Mouse (Mus musculus) MEL (cell line): ENCODE measurements around the gene 2310033P09Rik. TPM values are rescaled to one million over a fixed set of nuclear protein-coding genes. Genes with fewer than 3 reads are reported as not detected.

ENCODE experiments used
- DNase-seq: peaks from one replicate; pipeline ENCODE4 v3.0.0; 2011; ENCODE audit warnings: low read depth, low spot score
- H3K27ac ChIP-seq: 2 replicates; pipeline ENCODE4 v1.5.1; 2012; ENCODE audit warnings: low read depth, mild to moderate bottlenecking, control low read depth, low read length, moderate library complexity; ENCODE audit not compliant: control insufficient read depth
- H3K27me3 ChIP-seq, 2 experiments: fragments of 150-350 bp in 1 of 2; sonication (generic) in 1 of 2; 2 replicates each; pipeline ENCODE4 v1.6.1; 2012; ENCODE audit warnings: low read length in 2 of 2, mild to moderate bottlenecking in 2 of 2, improper control_type of control experiment in 1 of 2, moderate library complexity in 1 of 2; ENCODE audit not compliant: insufficient read depth in 2 of 2, control insufficient read depth in 1 of 2
- H3K36me3 ChIP-seq, 2 experiments: 2 replicates each; pipeline ENCODE4 v1.6.1; 2012 to 2014; ENCODE audit warnings: low read length in 2 of 2, improper control_type of control experiment in 1 of 2, inconsistent platforms in 1 of 2, mild to moderate bottlenecking in 1 of 2; ENCODE audit not compliant: insufficient read depth in 2 of 2, control insufficient read depth in 1 of 2
- H3K4me1 ChIP-seq, 2 experiments: fragments of 150-350 bp in 1 of 2; sonication (generic) in 1 of 2; 2 replicates each; pipeline ENCODE4 v1.6.1; 2012; ENCODE audit warnings: low read length in 2 of 2, improper control_type of control experiment in 1 of 2, mild to moderate bottlenecking in 1 of 2; ENCODE audit not compliant: insufficient read depth in 2 of 2, control insufficient read depth in 1 of 2
- H3K4me3 ChIP-seq, 2 experiments: fragments of 150-350 bp in 1 of 2; sonication (generic) in 1 of 2; 2 replicates each; pipeline ENCODE4 v1.5.1; 2012; ENCODE audit warnings: low read depth in 2 of 2, low read length in 2 of 2, mild to moderate bottlenecking in 2 of 2, moderate library complexity in 2 of 2, control low read depth in 1 of 2, improper control_type of control experiment in 1 of 2; ENCODE audit not compliant: control insufficient read depth in 1 of 2, insufficient read depth in 1 of 2
- H3K79me2 ChIP-seq: 2 replicates; pipeline ENCODE4 v1.6.1; 2012; ENCODE audit warnings: mild to moderate bottlenecking, low read length, moderate library complexity; ENCODE audit not compliant: control insufficient read depth, poor library complexity, insufficient read depth
- H3K9ac ChIP-seq: 2 replicates; pipeline ENCODE4 v1.6.1; 2012; ENCODE audit warnings: low read depth, mild to moderate bottlenecking, control low read depth, low read length, moderate library complexity; ENCODE audit not compliant: control insufficient read depth, poor library complexity, severe bottlenecking
- H3K9me3 ChIP-seq: fragments of 150-350 bp; sonication (generic); replicated peaks from 2 replicates; pipeline ENCODE4 v1.6.1; 2012; ENCODE audit warnings: mild to moderate bottlenecking, low read length, improper control_type of control experiment, moderate library complexity; ENCODE audit not compliant: insufficient read depth
- BHLHE40 ChIP-seq: IDR thresholded peaks from 2 replicates; pipeline ENCODE4 v1.6.1; 2012; ENCODE audit warnings: low read depth, mild to moderate bottlenecking, inconsistent platforms, low read length, improper control_type of control experiment, borderline replicate concordance
- CHD2 ChIP-seq: IDR thresholded peaks from 2 replicates; pipeline ENCODE4 v1.6.1; 2011; ENCODE audit warnings: low read length, improper control_type of control experiment
- CTCF ChIP-seq, 3 experiments: IDR thresholded peaks in 2 of 3; conservative IDR thresholded peaks in 1 of 3; 2 replicates each; pipeline ENCODE4 v1.5.1; 2011 to 2012; ENCODE audit warnings: low read length in 3 of 3, low read depth in 2 of 3, mild to moderate bottlenecking in 2 of 3, improper control_type of control experiment in 1 of 3, inconsistent platforms in 1 of 3, mixed read lengths in 1 of 3, moderate library complexity in 1 of 3; ENCODE audit not compliant: control insufficient read depth in 1 of 3, insufficient read depth in 1 of 3, poor library complexity in 1 of 3, severe bottlenecking in 1 of 3
- E2F4 ChIP-seq: IDR thresholded peaks from 2 replicates; pipeline ENCODE4 v1.6.1; 2011; ENCODE audit warnings: low read depth, low read length, improper control_type of control experiment, borderline replicate concordance
- ETS1 ChIP-seq: IDR thresholded peaks from 2 replicates; pipeline ENCODE4 v1.6.1; 2012; ENCODE audit warnings: low read depth, mild to moderate bottlenecking, inconsistent platforms, low read length, improper control_type of control experiment, moderate library complexity
- GABPA ChIP-seq: IDR thresholded peaks from 2 replicates; pipeline ENCODE4 v1.6.1; 2012; ENCODE audit warnings: low read depth, mild to moderate bottlenecking, inconsistent platforms, low read length, improper control_type of control experiment, moderate library complexity
- HCFC1 ChIP-seq: IDR thresholded peaks from 2 replicates; pipeline ENCODE4 v1.6.1; 2012; ENCODE audit warnings: low read depth, mild to moderate bottlenecking, inconsistent platforms, low read length, improper control_type of control experiment, moderate library complexity
- KAT2A ChIP-seq: conservative IDR thresholded peaks from 2 replicates; pipeline ENCODE4 v1.6.1; 2012; ENCODE audit warnings: low read depth, low read length, improper control_type of control experiment, inconsistent platforms
- MAFK ChIP-seq: IDR thresholded peaks from 2 replicates; pipeline ENCODE4 v1.6.1; 2011; ENCODE audit warnings: low read depth, mild to moderate bottlenecking, low read length, improper control_type of control experiment, borderline replicate concordance
- MEF2A ChIP-seq: IDR thresholded peaks from 2 replicates; pipeline ENCODE4 v1.6.1; 2014; ENCODE audit warnings: low read depth, mild to moderate bottlenecking, inconsistent platforms, low read length, improper control_type of control experiment; ENCODE audit not compliant: poor library complexity, insufficient replicate concordance, severe bottlenecking; ENCODE audit errors: extremely low read depth
- MXI1 ChIP-seq: IDR thresholded peaks from 2 replicates; pipeline ENCODE4 v1.6.1; 2011; ENCODE audit warnings: mild to moderate bottlenecking, low read depth, low read length, improper control_type of control experiment
- MYB ChIP-seq: IDR thresholded peaks from 2 replicates; pipeline ENCODE4 v1.6.1; 2011; ENCODE audit warnings: mild to moderate bottlenecking, low read depth, low read length, improper control_type of control experiment
- POLR2A ChIP-seq, 2 experiments: IDR thresholded peaks; 2 replicates each; pipeline ENCODE4 v1.6.1; 2011 to 2012; ENCODE audit warnings: low read length in 2 of 2, mild to moderate bottlenecking in 2 of 2, control low read depth in 1 of 2, improper control_type of control experiment in 1 of 2, low read depth in 1 of 2, moderate library complexity in 1 of 2; ENCODE audit not compliant: control insufficient read depth in 1 of 2, insufficient read depth in 1 of 2, poor library complexity in 1 of 2
- POLR2AphosphoS5 ChIP-seq: IDR thresholded peaks from 2 replicates; pipeline ENCODE4 v1.6.1; 2012; ENCODE audit warnings: low read depth, borderline replicate concordance, mild to moderate bottlenecking, inconsistent platforms, low read length, moderate library complexity, mixed read lengths
- RAD21 ChIP-seq: IDR thresholded peaks from 2 replicates; pipeline ENCODE4 v1.6.1; 2011; ENCODE audit warnings: mild to moderate bottlenecking, low read depth, low read length, improper control_type of control experiment
- RCOR1 ChIP-seq: IDR thresholded peaks from 2 replicates; pipeline ENCODE4 v1.6.1; 2012; ENCODE audit warnings: low read depth, mild to moderate bottlenecking, inconsistent platforms, low read length, improper control_type of control experiment
- SIN3A ChIP-seq: IDR thresholded peaks from 2 replicates; pipeline ENCODE4 v1.6.1; 2012; ENCODE audit warnings: low read length, improper control_type of control experiment, inconsistent platforms
- SMC3 ChIP-seq: IDR thresholded peaks from 2 replicates; pipeline ENCODE4 v1.6.1; 2011; ENCODE audit warnings: low read depth, low read length, improper control_type of control experiment
- TAL1 ChIP-seq: IDR thresholded peaks from 2 replicates; pipeline ENCODE4 v1.6.1; 2012; ENCODE audit warnings: mild to moderate bottlenecking, inconsistent platforms, low read length, moderate library complexity, mixed read lengths
- TBP ChIP-seq: IDR thresholded peaks from 2 replicates; pipeline ENCODE4 v1.8.0; 2011; ENCODE audit warnings: low read depth, low read length, improper control_type of control experiment
- TCF12 ChIP-seq: IDR thresholded peaks from 2 replicates; pipeline ENCODE4 v1.6.1; 2014; ENCODE audit warnings: low read depth, mild to moderate bottlenecking, inconsistent platforms, low read length, improper control_type of control experiment, moderate library complexity
- UBTF ChIP-seq: IDR thresholded peaks from 2 replicates; pipeline ENCODE4 v1.6.1; 2012; ENCODE audit warnings: low read depth, mild to moderate bottlenecking, inconsistent platforms, low read length, improper control_type of control experiment, moderate library complexity, borderline replicate concordance; ENCODE audit not compliant: insufficient read depth
- USF2 ChIP-seq, 2 experiments: IDR thresholded peaks; 2 replicates each; pipeline ENCODE4 v1.6.1; 2011 to 2012; ENCODE audit warnings: improper control_type of control experiment in 2 of 2, low read length in 2 of 2, borderline replicate concordance in 1 of 2, inconsistent platforms in 1 of 2, low read depth in 1 of 2, mild to moderate bottlenecking in 1 of 2; ENCODE audit not compliant: insufficient read depth in 1 of 2
- ZC3H11A ChIP-seq: IDR thresholded peaks from 2 replicates; pipeline ENCODE4 v1.6.1; 2012; ENCODE audit warnings: low read depth, mild to moderate bottlenecking, inconsistent platforms, low read length, improper control_type of control experiment
- polyA plus RNA-seq, 2 experiments: library from polyadenylated mRNA; stranded (reverse) in 1 of 2; unstranded in 1 of 2; fragments of >175 nt in 1 of 2; fragments of >200 nt in 1 of 2; gene quantifications; 2 replicates each; pipeline versions ENCODE4 v1.2.1 to v1.2.4; 2012; ENCODE audit warnings: low replicate concordance in 2 of 2, low read depth in 1 of 2; ENCODE audit not compliant: insufficient read length in 2 of 2, insufficient read depth in 1 of 2, missing spikeins in 1 of 2
- total RNA-seq: library from RNA; depleted of rRNA; stranded (reverse); fragments of 300-350 nt; gene quantifications from 2 replicates; pipeline ENCODE4 v1.2.3, GENCODE M21; 2012

2310033P09Rik gene
- total and polyA plus RNA-seq, 3 experiments = 35.5 to 59.8 TPM; not detected in 1

GRCm38 (mm10) chr11:59159099-59159498 lies 49.0 kb upstream of the 2310033P09Rik start:
- H3K79me2 ChIP-seq = peaks cover 10% of the 10 kb centered on the region
- H3K27ac ChIP-seq = no peak overlapping the region
- TF ChIP-seq GABPA (no peak), CHD2 (no peak), POLR2A (IDR thresholded peaks at IDR 0.05; ENCODE audit: control insufficient read depth in 1 of 2, insufficient read depth in 1 of 2, low read depth in 1 of 2, low read length in 2 of 2, poor library complexity in 1 of 2) (no peak), KAT2A (no peak), TBP (no peak), E2F4 (no peak), TCF12 (no peak), HCFC1 (no peak), MEF2A (no peak), USF2 (IDR thresholded peaks at IDR 0.05; ENCODE audit: borderline replicate concordance in 1 of 2, insufficient read depth in 1 of 2, low read depth in 1 of 2, low read length in 2 of 2) (no peak), TAL1 (no peak)
- no peak overlapping the region for H3K4me3 ChIP-seq
- peaks cover 0 to 9% of the 10 kb centered on the region in 2 experiments; a peak in 2 of 4 replicates for H3K36me3 ChIP-seq
- H3K4me1 ChIP-seq = peaks cover 4 to 17% of the 10 kb centered on the region in 2 experiments; a peak in 3 of 4 replicates
- H3K27me3 ChIP-seq = no peaks in the 10 kb centered on the region
- no peaks in the 10 kb centered on the region for H3K9me3 ChIP-seq
- H3K9ac ChIP-seq = no peak overlapping the region
- DNase-seq = no peak

DNA sequence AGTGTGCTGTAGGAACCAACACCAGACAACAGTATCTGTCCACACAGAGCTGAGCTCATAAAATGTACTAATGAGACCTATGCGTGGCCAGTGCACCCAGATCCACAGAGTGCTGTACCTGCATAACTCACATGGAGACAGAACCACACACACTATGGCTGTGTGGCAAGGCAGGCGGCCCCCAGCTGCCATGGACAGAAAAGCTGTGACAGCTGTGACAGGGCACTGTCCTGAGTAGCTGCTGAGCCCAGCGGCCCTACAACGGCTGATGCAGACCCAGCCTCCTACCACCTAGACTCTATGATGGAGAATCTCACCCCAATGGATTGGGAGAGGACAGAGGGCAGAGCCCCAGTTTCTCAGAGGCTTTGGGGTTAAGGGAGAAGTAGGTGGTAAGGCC lies 48.6 kb upstream of the 2310033P09Rik start:
- Histone ChIP-seq H3K4me1 (peaks cover 5 to 18% of the 10 kb centered on the region in 2 experiments; a peak in 3 of 4 replicates), H3K79me2 (peaks cover 10% of the 10 kb centered on the region), H3K4me3 (no peak overlapping the region), H3K9me3 (no peaks in the 10 kb centered on the region), H3K9ac (no peak overlapping the region), H3K27ac (no peak overlapping the region), H3K36me3 (peaks cover 0 to 10% of the 10 kb centered on the region in 2 experiments; a peak in 2 of 4 replicates), H3K27me3 (no peaks in the 10 kb centered on the region)
- no peak for DNase-seq
- no peak for TF ChIP-seq POLR2AphosphoS5

DNA sequence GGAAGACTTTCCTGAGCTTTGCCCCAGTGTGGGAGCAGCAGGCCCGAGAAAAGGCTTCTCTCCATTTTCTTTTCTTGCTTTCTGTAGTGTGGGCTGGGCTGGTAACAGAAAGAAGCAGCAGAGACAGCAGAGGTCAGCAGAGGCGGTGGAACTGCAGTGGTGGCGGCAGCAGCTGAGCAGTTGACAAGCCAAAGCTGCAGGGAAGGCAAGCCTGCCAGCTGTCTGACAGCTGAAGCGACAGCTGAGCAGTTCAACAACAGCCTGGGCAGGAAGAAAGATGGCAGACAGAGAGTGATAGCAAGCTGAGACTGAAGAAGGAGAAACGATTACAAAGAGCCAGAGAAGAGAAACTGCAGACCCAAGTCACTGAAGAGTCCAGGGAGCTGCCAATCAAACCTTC lies 46.7 kb upstream of the 2310033P09Rik start:
- H3K9ac ChIP-seq = no peak overlapping the region
- peaks cover 0 to 26% of the 10 kb centered on the region in 2 experiments; a peak in 2 of 4 replicates for H3K36me3 ChIP-seq
- peak overlapping the region in 1 of 2 experiments; percentile 6; a peak in 1 of 4 replicates for H3K4me3 ChIP-seq
- no peak for TF ChIP-seq POLR2AphosphoS5
- peak; percentile 58; the same call in 1 of the 2 replicates for TF ChIP-seq BHLHE40
- peak; percentile 100 for TF ChIP-seq ETS1
- TF ChIP-seq CTCF (IDR thresholded peaks at IDR 0.05 in 2 of 3, conservative IDR thresholded peaks at IDR 0.05 in 1 of 3; ENCODE audit: control insufficient read depth in 1 of 3, insufficient read depth in 1 of 3, low read depth in 2 of 3, low read length in 3 of 3, poor library complexity in 1 of 3, severe bottlenecking in 1 of 3) = peak in 2 of 3 experiments; percentile 12 to 27; a peak in 2 of 6 replicates
- TF ChIP-seq MAFK = peak; percentile 46; the same call in 1 of the 2 replicates
- peak; percentile 59 for TF ChIP-seq ZC3H11A
- peak; percentile 27; the same call in 1 of the 2 replicates for TF ChIP-seq RCOR1
- TF ChIP-seq UBTF = no peak
- peak; percentile 88 for TF ChIP-seq MXI1
- TF ChIP-seq KAT2A = peak; percentile 53; the same call in 1 of the 2 replicates
- TF ChIP-seq TCF12 = peak; percentile 92
- TF ChIP-seq MYB = 0 out of 2 replicates have a peak, but pooled peaks have one; percentile 16
- TF ChIP-seq SIN3A = peak; percentile 100
- peak; percentile 14 for TF ChIP-seq RAD21
- no peak for TF ChIP-seq POLR2A (IDR thresholded peaks at IDR 0.05; ENCODE audit: control insufficient read depth in 1 of 2, insufficient read depth in 1 of 2, low read depth in 1 of 2, low read length in 2 of 2, poor library complexity in 1 of 2)
- peak; percentile 32; the same call in 1 of the 2 replicates for TF ChIP-seq SMC3
- 0 out of 2 replicates have a peak, but pooled peaks have one; percentile 32 for TF ChIP-seq HCFC1

More for the DNA sequence above, 46.7 kb upstream of the 2310033P09Rik start:
- Histone ChIP-seq H3K4me1 (peaks cover 14 to 29% of the 10 kb centered on the region in 2 experiments), H3K27me3 (no peaks in the 10 kb centered on the region), H3K27ac (peak overlapping the region; percentile 10; the same call in 1 of the 2 replicates), H3K9me3 (no peaks in the 10 kb centered on the region), H3K79me2 (peaks cover 10% of the 10 kb centered on the region)
- DNase-seq = peak; percentile 72
